Mouse (Mus musculus) kidney, embryonic 14.5 days (tissue): ENCODE measurements at regions not wholly inside any gene's neighbourhood (a gene's known extent, or its start where the extent isn't known, plus 50 kb on each side); places are given as distances from the start of the nearest gene placed in this dataset.

Source experiments
- ATAC-seq: fragments of 200-750 bp; cut with Nextera tagmentation; 2 replicates; pipeline ENCODE4 v1.8.0; 2017; ENCODE audit warnings: moderate number of reproducible peaks, mild to moderate bottlenecking, moderate TSS enrichment, moderate library complexity; ENCODE audit not compliant: low FRiP score, low TSS enrichment
- H3K27ac ChIP-seq: fragments of 300-500 bp; sonication (generic); 2 replicates; pipeline ENCODE4 v1.5.1; 2014; ENCODE audit warnings: low read depth, mild to moderate bottlenecking, low read length, moderate library complexity, mixed read lengths
- H3K27me3 ChIP-seq: fragments of 300-500 bp; sonication (generic); 2 replicates; pipeline ENCODE4 v1.6.1; 2014; ENCODE audit warnings: mild to moderate bottlenecking, low read length; ENCODE audit not compliant: control insufficient read depth, insufficient read depth
- H3K36me3 ChIP-seq: fragments of 300-500 bp; sonication (generic); 2 replicates; pipeline ENCODE4 v1.6.1; 2014; ENCODE audit warnings: low read length, mixed read lengths; ENCODE audit not compliant: control insufficient read depth, insufficient read depth
- H3K4me1 ChIP-seq: fragments of 300-500 bp; sonication (generic); 2 replicates; pipeline ENCODE4 v1.6.1; 2014; ENCODE audit warnings: low read length, mixed read lengths; ENCODE audit not compliant: control insufficient read depth, insufficient read depth
- H3K4me2 ChIP-seq: fragments of 300-500 bp; sonication (generic); replicated peaks from 2 replicates; pipeline ENCODE4 v1.6.1; 2014; ENCODE audit warnings: low read depth, mild to moderate bottlenecking, low read length
- H3K4me3 ChIP-seq: fragments of 300-500 bp; sonication (generic); 2 replicates; pipeline ENCODE4 v1.5.1; 2014; ENCODE audit warnings: mild to moderate bottlenecking, low read length
- H3K9ac ChIP-seq: fragments of 300-500 bp; sonication (generic); 2 replicates; pipeline ENCODE4 v1.6.1; 2014; ENCODE audit warnings: low read depth, mild to moderate bottlenecking, low read length, moderate library complexity
- H3K9me3 ChIP-seq: fragments of 300-500 bp; sonication (generic); 2 replicates; pipeline ENCODE4 v1.6.1; 2016; ENCODE audit warnings: low read length; ENCODE audit not compliant: control insufficient read depth
- WGBS: fragments of 180-500 bp; shearing (Covaris S2); extraction: QIAGEN DNeasy Blood & Tissue Kit; methylation state at CpG from one replicate; pipeline ENCODE4 v1.1.7; 2014; 5-methylcytosine and 5-hydroxymethylcytosine counted together

DNA sequence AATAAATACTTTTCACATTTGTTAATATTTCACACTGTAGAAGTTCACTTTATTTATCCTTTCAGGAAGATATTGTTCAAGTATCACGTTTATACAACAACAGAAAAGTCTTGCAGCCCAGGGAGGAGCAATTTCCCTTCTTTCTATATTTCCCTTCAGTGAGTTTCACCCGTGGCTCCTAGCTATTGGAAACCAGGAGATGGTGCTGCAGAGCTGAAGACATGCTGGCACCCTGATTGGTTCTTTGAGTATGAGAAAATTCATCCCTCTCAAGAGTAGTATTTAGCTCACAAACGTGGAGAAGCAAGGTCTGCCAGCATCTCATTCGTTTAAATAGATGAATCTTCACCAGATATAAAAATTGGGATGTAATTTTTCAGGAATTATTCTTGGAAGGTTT lies 85.9 kb upstream of the Rxylt1 start:
- H3K27me3 ChIP-seq = no peaks in the 10 kb centered on the region
- no peak for ATAC-seq
- no peak overlapping the region for H3K4me2 ChIP-seq
- no peak overlapping the region for H3K4me3 ChIP-seq
- no peaks in the 10 kb centered on the region for H3K4me1 ChIP-seq
- 33% methylated on average over 4 of the region's 4 CpGs for WGBS
- H3K9me3 ChIP-seq = no peaks in the 10 kb centered on the region
- H3K9ac ChIP-seq = no peak overlapping the region
- H3K36me3 ChIP-seq = no peaks in the 10 kb centered on the region
- no peak overlapping the region for H3K27ac ChIP-seq

- no peak for ATAC-seq
These were observed 51.9 kb upstream of the Rxylt1 start for GRCm38 (mm10) chr10:122149038-122149437.

GRCm38 (mm10) chr10:122148609-122149008 lies 51.4 kb upstream of the Rxylt1 start:
- Histone ChIP-seq H3K36me3 (no peaks in the 10 kb centered on the region), H3K4me1 (no peaks in the 10 kb centered on the region), H3K9me3 (no peaks in the 10 kb centered on the region), H3K27me3 (no peaks in the 10 kb centered on the region), H3K4me3 (no peak overlapping the region), H3K4me2 (no peak overlapping the region), H3K27ac (no peak overlapping the region), H3K9ac (no peak overlapping the region)
- WGBS = 88% methylated on average over 4 of the region's 4 CpGs
- ATAC-seq = no peak

More at GRCm38 (mm10) chr10:122149038-122149437, 51.9 kb upstream of the Rxylt1 start:
- Histone ChIP-seq H3K4me3 (no peak overlapping the region), H3K27ac (no peak overlapping the region), H3K27me3 (no peaks in the 10 kb centered on the region), H3K4me2 (no peak overlapping the region), H3K4me1 (no peaks in the 10 kb centered on the region), H3K9me3 (no peaks in the 10 kb centered on the region), H3K36me3 (no peaks in the 10 kb centered on the region), H3K9ac (no peak overlapping the region)
- WGBS = 88% methylated on average over 12 of the region's 12 CpGs
